Mouse (Mus musculus) cerebellum, adult 11-12 months (tissue): Measurements from ENCODE around the gene Rasl10a.

Source experiments
- DNase-seq: peaks from one replicate; pipeline ENCODE4 v3.0.0; 2022

The Rasl10a gene

DNA sequence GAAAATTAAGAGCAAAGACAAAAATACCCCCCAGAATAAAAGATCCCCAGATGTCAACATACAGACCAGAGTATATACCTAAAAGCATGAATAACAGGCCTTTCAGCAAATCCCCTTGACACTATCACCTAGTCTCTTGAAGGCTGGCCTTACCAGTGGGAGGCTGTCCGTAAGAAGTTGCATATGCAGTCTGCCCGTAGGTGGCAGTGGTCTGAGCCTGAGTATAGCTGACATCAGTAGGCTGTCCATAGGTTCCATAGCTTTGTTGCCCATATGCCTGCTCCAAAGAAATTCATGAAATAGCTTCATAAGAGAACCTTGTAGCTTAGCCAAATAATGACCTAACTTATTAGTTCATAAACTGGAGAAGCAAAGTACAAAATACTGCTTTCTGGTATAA lies 33.8 kb downstream of the Rasl10a start:
- no peak for DNase-seq

DNA sequence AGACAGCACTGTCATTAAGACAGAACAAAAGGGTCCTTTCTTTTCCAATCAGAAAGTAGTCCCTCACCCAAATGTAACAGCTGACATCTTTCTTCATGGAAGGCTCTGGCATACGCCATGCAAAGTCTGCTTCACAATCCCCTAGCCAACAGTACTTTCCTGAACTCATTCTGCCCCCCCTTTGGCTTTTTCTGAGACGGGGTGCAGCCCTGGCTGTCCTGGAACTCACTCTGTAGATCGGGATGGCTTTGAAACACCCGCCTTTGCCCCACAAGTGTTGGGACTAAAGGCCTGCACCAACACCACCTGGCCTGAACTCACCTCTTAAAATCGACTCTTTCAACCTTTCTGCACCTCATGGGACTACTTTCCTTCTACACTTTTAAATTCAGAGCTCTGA lies 37.9 kb downstream of the Rasl10a start:
- no peak for DNase-seq

DNA sequence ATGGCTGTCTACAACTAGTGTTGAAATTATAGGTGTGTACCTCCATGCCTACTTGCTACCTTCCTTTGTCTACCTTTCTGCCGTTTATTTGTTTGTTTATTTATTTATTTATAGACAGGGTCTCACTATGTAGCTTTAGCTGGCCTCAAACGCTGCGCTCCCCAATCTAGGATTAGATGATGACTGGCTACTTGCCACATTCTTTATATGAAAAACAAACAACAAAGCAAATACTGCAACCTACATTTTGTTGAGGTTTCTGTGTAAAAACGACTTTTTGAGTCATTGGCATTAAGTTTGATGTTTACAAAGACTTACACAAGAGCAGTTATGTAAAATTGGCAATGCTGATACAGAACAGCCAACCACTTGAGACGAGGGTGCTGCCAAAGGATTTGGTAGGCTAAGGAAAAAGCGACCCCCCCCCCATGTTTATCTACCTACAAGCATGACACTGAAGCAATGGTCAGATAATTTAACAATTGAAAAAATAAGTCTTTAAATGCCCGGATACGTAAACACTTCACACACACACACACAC lies 38.6 kb downstream of the Rasl10a start:
- DNase-seq = no peak

DNA sequence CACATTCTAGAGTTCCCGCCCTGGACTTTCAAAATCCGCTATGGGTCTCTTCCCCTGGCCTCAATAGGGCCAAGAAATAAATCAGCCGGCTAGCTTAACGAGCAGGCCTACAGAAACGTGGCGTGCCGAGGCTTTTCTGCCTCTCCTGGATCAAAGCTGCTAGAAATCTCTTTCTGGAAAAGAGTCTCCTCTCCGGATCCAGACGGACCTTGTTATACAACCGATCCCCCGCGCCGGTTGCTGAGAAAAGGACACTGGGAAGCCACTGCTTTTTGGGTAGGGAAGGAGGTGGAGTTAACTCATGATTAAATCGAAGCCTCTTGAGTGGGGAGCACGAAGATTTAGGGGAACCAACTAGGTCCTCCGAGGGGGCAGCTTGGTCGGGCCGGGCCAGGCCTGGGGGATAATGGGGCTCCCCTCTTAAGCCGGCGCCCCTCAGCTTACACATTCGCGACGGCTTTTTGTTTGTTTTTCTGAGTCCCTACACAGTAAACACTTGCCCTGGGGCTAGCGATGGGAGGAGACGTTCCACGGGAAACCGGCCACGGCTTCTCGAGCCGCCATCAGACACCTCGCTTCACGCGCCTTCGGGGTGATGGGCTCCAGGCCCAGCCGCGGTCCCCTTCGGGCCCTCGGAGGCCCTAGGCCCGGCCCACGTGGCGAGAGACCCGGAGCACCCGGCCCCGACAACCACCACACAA lies 40.3 kb downstream of the Rasl10a start:
- peak; percentile 63 for DNase-seq

DNA sequence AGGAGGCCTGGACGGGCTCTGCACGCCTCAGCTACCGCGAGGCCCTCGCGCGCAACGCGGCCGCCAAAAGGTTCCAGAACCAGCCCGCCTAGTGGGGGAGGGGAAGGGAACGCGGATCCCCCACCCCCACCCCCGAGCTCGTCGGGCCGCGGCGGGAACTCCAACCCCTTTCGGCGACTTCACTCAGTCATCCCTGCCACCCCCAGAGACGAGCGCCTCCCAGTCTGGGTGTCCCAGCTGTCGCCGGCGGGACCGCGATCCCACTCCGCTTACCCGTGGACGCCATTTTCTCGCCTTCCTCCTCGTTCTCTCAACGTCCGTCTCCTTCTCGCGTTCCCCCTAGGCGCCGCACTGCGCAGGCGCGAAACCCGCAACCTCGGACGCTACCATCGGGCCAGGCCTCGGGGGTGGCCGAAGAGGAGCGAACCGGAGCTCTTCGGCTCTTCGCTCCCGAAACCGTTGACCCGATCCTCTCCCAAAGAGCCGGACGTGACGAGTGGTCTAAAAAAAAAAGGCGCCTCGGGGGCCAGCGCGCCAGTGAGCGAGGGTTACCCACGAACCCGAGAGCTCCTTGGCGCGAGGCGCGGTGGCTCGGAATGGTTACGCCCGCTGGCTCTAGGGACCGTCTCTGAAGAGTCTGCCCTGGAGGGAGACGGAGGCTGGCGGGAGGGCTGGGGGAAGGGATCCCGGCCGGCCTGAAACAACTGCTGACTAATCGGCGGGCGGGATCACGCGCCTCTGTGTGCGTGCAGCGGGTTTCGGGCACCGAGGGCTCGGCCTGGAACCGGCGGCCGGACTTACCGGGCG lies 41.0 kb downstream of the Rasl10a start, which contains the start of the genes Rhbdd3 and Ewsr1:
TSS of gene Rhbdd3 (plus strand) at position 191 of the 807 bp plus-strand sequence.
TSS of gene Ewsr1 (minus strand) at position 531 of the 807 bp plus-strand sequence.
- DNase-seq = peak; percentile 97

DNA sequence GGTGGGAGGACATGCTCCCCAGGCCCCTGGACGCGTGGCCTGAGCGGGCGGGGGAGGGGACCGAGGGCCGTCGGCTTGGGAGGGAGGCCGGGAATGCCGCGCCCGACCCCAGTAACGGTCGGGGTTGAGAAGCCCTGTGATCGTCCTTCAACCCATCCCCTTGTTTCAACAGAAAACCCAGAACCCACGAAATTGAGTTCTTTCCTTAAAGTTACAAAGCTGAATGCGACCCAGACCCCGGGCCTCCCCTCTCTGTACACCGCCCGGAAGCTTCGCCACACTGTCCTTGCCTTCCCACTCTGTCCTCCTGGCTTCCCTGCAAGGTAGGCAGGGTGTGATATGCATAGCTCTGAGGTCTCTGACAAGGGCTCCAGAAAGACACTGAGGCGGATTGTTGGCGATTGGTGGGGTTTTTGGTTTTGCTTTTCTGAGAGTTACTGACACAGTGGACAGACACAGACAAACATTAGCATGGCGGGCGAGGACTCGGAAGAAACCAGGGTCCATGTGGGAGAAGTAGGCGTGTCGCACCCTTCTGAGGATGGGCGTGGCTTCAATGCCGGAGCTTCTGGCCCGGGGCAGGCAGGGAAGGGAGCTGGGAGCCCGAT lies 41.8 kb downstream of the Rasl10a start:
- DNase-seq = peak; percentile 80

DNA sequence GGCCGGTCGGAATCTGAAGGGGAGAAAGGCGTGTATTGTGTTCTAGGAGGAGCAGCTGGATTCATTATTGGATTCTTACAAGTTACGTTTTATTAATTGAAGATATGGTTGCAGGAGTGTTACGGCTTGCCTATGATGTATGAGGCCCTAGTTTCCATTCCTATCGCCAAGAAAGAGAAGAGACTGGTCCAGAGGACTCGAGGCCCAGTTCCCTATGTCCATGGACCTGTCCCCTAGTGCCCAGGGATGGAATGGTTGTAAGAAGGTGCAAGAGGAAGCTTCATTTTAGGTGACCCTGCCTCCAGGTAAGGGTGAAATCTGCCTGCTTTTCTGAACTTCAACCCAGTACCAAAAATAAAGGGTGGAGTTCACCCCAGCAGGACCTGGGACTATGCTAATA lies 42.4 kb downstream of the Rasl10a start:
- peak; percentile 42 for DNase-seq

DNA sequence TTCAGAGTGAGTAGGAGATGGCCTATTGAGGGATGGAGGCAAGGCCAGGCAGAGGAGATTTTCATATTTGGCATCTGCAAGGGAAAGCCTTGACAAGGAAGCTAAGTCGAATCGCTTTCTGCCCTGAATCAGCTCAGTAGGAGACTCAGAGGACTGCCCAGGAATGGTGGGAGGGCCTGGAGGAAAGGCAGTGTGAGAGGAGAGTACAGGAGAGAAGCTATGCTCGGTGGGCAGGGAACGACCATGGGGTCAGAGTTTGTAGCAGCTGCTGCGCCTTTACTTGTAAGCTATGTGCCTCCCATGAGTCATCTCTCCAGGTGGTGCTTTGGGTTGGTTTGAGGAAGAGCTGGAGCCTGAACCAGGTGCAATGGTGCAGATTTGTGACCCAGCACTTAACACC lies 42.9 kb downstream of the Rasl10a start:
- peak; percentile 45 for DNase-seq

DNA sequence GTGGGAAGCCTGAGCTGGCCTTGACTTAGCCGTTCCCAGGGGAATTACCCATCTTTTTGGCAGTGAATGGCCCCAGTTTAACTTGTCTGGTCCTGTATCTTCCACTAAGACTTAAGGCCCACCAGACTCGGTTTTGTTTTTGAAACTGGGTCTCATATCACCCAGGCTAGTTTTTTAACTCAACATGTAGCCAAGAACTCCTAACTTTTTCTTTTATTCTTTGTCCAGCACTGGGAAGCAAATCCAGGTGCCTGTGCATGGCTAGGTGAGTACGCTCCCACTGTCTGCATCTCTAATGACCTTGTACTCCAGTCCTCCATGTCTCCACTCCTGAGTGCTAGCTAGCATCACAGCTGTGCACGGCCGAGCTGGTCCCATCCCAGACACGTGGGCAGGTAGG lies 43.7 kb downstream of the Rasl10a start:
- peak; percentile 31 for DNase-seq

DNA sequence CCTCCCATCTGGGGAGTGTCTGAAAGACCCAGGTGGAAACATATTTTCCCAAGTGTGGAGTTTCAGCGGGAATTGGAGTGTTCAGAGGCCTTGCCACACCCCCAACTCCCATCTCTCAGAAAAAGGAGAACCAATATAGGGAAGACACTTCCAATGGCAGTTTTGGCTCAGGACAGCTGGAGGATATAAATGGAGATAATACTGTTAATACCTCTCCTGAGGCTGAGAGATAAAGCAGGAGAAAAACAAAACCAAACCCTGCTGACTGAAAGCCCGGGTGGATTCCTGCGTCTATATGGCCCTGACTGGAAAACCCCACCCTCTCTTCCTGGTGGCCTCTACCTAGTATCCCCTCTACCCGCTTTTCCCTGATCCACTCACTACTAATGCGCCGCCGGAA lies 44.5 kb downstream of the Rasl10a start:
- no peak for DNase-seq

DNA sequence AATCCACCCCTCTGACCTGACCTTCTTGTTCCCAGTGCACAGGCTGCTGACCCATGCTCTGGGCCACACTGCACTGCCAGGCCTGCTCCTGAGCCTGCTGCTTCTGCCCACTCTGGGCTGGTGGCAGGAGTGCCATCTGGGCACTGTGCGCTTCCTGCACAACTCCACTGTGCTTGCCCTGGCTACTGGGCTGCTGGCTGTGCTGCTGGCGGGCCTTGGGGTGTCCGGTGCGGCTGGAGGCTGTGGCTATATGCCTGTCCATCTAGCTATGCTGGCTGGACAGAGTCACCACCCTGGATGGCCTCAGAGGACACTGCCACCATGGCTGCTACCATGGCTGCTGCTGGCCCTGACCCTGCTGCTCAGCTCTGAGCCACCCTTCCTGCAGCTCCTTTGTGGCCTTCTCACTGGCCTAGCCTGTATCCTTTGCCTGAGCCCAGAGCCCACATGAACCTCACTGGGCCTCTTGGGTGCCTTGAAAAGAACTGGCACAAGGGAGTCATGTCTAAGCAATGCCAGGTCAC lies 46.1 kb downstream of the Rasl10a start:
- no peak for DNase-seq

DNA sequence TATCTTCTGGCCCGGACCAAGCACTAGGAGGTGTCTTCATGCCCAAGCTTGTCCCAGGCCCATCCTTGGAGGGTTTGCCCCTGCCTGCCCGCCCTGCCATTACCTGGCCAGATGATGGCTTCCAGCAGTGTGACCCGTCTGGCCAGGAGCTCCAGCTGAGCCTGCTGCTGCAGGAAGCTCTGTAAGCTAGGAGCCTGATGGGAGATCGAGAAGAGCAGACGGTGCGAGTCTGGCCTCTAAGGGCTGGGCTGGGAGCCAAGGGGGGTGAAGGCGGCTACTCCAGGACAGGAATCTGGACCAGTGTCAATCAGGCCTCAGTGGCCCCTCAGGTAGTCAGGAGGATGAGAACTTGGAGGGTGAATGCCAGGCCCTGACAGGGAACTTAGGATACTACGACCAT lies 51.5 kb downstream of the Rasl10a start:
- DNase-seq = no peak
